Mouse (Mus musculus): ENCODE results near the gene Man1c1. TPM values are rescaled to one million over a fixed set of nuclear protein-coding genes. Genes with fewer than 3 reads are reported as not detected.

Man1c1 gene
- polyA plus RNA-seq (2015; fragmentation: Nextera tagmentation; extraction: Ambion mirVana) = 1.5 TPM in 2 replicates

GRCm38 (mm10) chr4:134703835-134704546 is at the start of gene Man1c1:
Gene Man1c1, minus strand, starts transcription at chr4:134704290.
- TF ChIP-seq CTCF (IDR thresholded peaks at IDR 0.05; ENCODE audit: low read depth) (no peak), EP300 (optimal IDR thresholded peaks at IDR 0.05) (no peak)
- H3K36me3 ChIP-seq (ENCODE audit: control insufficient read depth, insufficient read depth, low read length) = no peaks in the 10 kb centered on the region
- DNase-seq (ENCODE audit: low spot score) = peak; percentile 98
- H3K9ac ChIP-seq (ENCODE audit: low read length) = peak within 1 kb of the TSS; percentile 66
- peak within 1 kb of the TSS; percentile 57 for H3K4me3 ChIP-seq (ENCODE audit: low read depth, low read length)
- WGBS = under 1% methylated on average over 65 of the region's 81 CpGs
- no peaks in the 10 kb centered on the region; the same call in 1 of the 2 replicates for H3K4me1 ChIP-seq (replicated peaks; ENCODE audit: control insufficient read depth, insufficient read depth)
- peak; percentile 95 for ATAC-seq (ENCODE audit: low FRiP score, low TSS enrichment)
- peak within 1 kb of the TSS; percentile 95 for H3K4me2 ChIP-seq (replicated peaks; ENCODE audit: low read depth)
- H3K27ac ChIP-seq (replicated peaks) = 0 out of 2 replicates have a peak within 1 kb of the TSS, but pooled peaks have one; percentile 35
- no peaks in the 10 kb centered on the region for H3K27me3 ChIP-seq (ENCODE audit: control insufficient read depth, insufficient read depth, low read length)
- no peaks in the 10 kb centered on the region for H3K9me3 ChIP-seq (ENCODE audit: control insufficient read depth, low read length)

- 52% methylated on average over 17 of the region's 17 CpGs for WGBS
- Histone ChIP-seq H3K4me1 (replicated peaks; ENCODE audit: control insufficient read depth, insufficient read depth) (no peaks in the 10 kb centered on the region; the same call in 1 of the 2 replicates), H3K27ac (replicated peaks) (0 out of 2 replicates have a peak overlapping the region, but pooled peaks have one; percentile 4), H3K9ac (ENCODE audit: low read length) (no peak overlapping the region; the same call in 1 of the 2 replicates), H3K4me2 (replicated peaks; ENCODE audit: low read depth) (no peak overlapping the region), H3K4me3 (ENCODE audit: low read depth, low read length) (no peak overlapping the region), H3K27me3 (ENCODE audit: control insufficient read depth, insufficient read depth, low read length) (no peaks in the 10 kb centered on the region), H3K36me3 (ENCODE audit: control insufficient read depth, insufficient read depth, low read length) (peaks cover 4% of the 10 kb centered on the region), H3K9me3 (ENCODE audit: control insufficient read depth, low read length) (no peaks in the 10 kb centered on the region)
- TF ChIP-seq EP300 (optimal IDR thresholded peaks at IDR 0.05) (no peak), CTCF (IDR thresholded peaks at IDR 0.05; ENCODE audit: low read depth) (no peak)
- DNase-seq (ENCODE audit: low spot score) = no peak
- ATAC-seq (ENCODE audit: low FRiP score, low TSS enrichment) = 0 out of 2 replicates have a peak, but pooled peaks have one; percentile 28
Observed at GRCm38 (mm10) chr4:134753516-134754261, 49.6 kb upstream of the Man1c1 start.

- 0 out of 2 replicates have a peak, but pooled peaks have one; percentile 14 for ATAC-seq (ENCODE audit: low FRiP score, low TSS enrichment)
- H3K9ac ChIP-seq (ENCODE audit: low read length) = no peak overlapping the region
- H3K27ac ChIP-seq (replicated peaks) = no peak overlapping the region
- peaks cover 6% of the 10 kb centered on the region for H3K36me3 ChIP-seq (ENCODE audit: control insufficient read depth, insufficient read depth, low read length)
- DNase-seq (ENCODE audit: low spot score) = no peak
- no peaks in the 10 kb centered on the region for H3K27me3 ChIP-seq (ENCODE audit: control insufficient read depth, insufficient read depth, low read length)
- H3K9me3 ChIP-seq (ENCODE audit: control insufficient read depth, low read length) = no peaks in the 10 kb centered on the region
- H3K4me1 ChIP-seq (replicated peaks; ENCODE audit: control insufficient read depth, insufficient read depth) = no peaks in the 10 kb centered on the region
- H3K4me3 ChIP-seq (ENCODE audit: low read depth, low read length) = no peak overlapping the region
- H3K4me2 ChIP-seq (replicated peaks; ENCODE audit: low read depth) = no peak overlapping the region
- TF ChIP-seq CTCF (IDR thresholded peaks at IDR 0.05; ENCODE audit: low read depth) (no peak), EP300 (optimal IDR thresholded peaks at IDR 0.05) (no peak)
- WGBS = 61% methylated on average over 11 of the region's 11 CpGs
Observed at GRCm38 (mm10) chr4:134752911-134753426, 48.9 kb upstream of the Man1c1 start.

GRCm38 (mm10) chr4:134751682-134752380 is 47.7 kb upstream of the Man1c1 start:
- Histone ChIP-seq H3K4me2 (replicated peaks; ENCODE audit: low read depth) (no peak overlapping the region), H3K9me3 (ENCODE audit: control insufficient read depth, low read length) (no peaks in the 10 kb centered on the region), H3K4me3 (ENCODE audit: low read depth, low read length) (no peak overlapping the region), H3K27me3 (ENCODE audit: control insufficient read depth, insufficient read depth, low read length) (no peaks in the 10 kb centered on the region), H3K9ac (ENCODE audit: low read length) (no peak overlapping the region), H3K36me3 (ENCODE audit: control insufficient read depth, insufficient read depth, low read length) (peaks cover 10% of the 10 kb centered on the region), H3K27ac (replicated peaks) (no peak overlapping the region), H3K4me1 (replicated peaks; ENCODE audit: control insufficient read depth, insufficient read depth) (no peaks in the 10 kb centered on the region)
- DNase-seq (ENCODE audit: low spot score) (no peak), ATAC-seq (ENCODE audit: low FRiP score, low TSS enrichment) (peak; percentile 15; the same call in 1 of the 2 replicates)
- TF ChIP-seq CTCF (IDR thresholded peaks at IDR 0.05; ENCODE audit: low read depth) (no peak), EP300 (optimal IDR thresholded peaks at IDR 0.05) (no peak)
- 60% methylated on average over 18 of the region's 18 CpGs for WGBS

- H3K27me3 ChIP-seq (ENCODE audit: control insufficient read depth, insufficient read depth, low read length) = no peaks in the 10 kb centered on the region
- 69% methylated on average over 6 of the region's 6 CpGs for WGBS
- no peak overlapping the region for H3K9ac ChIP-seq (ENCODE audit: low read length)
- no peaks in the 10 kb centered on the region for H3K4me1 ChIP-seq (replicated peaks; ENCODE audit: control insufficient read depth, insufficient read depth)
- ATAC-seq (ENCODE audit: low FRiP score, low TSS enrichment) (no peak), DNase-seq (ENCODE audit: low spot score) (no peak)
- H3K4me2 ChIP-seq (replicated peaks; ENCODE audit: low read depth) = no peak overlapping the region
- H3K27ac ChIP-seq (replicated peaks) = no peak overlapping the region
- no peaks in the 10 kb centered on the region for H3K9me3 ChIP-seq (ENCODE audit: control insufficient read depth, low read length)
- no peak overlapping the region for H3K4me3 ChIP-seq (ENCODE audit: low read depth, low read length)
- H3K36me3 ChIP-seq (ENCODE audit: control insufficient read depth, insufficient read depth, low read length) = peaks cover 14% of the 10 kb centered on the region
- TF ChIP-seq CTCF (IDR thresholded peaks at IDR 0.05; ENCODE audit: low read depth) (no peak), EP300 (optimal IDR thresholded peaks at IDR 0.05) (no peak)
Observed at GRCm38 (mm10) chr4:134750825-134751224, 46.7 kb upstream of the Man1c1 start.
